Mouse (Mus musculus): Measurements from ENCODE around the gene Trim37. TPM values are rescaled to one million over a fixed set of nuclear protein-coding genes. Genes with fewer than 3 reads are reported as not detected.
"Not testable (repeated sequence)": the region's sequence is repeated elsewhere in the genome, so short reads cannot be mapped to it uniquely, and the experiment has no call there.

Trim37 gene
- polyA plus RNA-seq, 1 experiment from 2014 or later: 33.1 TPM

GRCm38 (mm10) chr11:87247494-87247866, 120.6 kb downstream of the Trim37 start:
- POLR2A ChIA-PET: no interaction called here
- TF ChIP-seq CTCF (IDR thresholded peaks at IDR 0.05): no peak
- CTCF ChIA-PET: no interaction called here
- DNase-seq (ENCODE audit: low read depth, low spot score) (no peak), ATAC-seq (no peak)
- H3K27me3 ChIP-seq: no peaks in the 10 kb centered on the region
- in situ Hi-C loops (cut with MboI; ENCODE audit: low pct_unique_long_range_greater_than_20kb): no loop called here

- DNase-seq (ENCODE audit: low read depth, low spot score): no peak
- no peak for TF ChIP-seq CTCF (IDR thresholded peaks at IDR 0.05)
- H3K27me3 ChIP-seq: no peaks in the 10 kb centered on the region
- no peak for ATAC-seq
- in situ Hi-C loops (cut with MboI; ENCODE audit: low pct_unique_long_range_greater_than_20kb): no loop called here
- CTCF ChIA-PET: no interaction called here
- POLR2A ChIA-PET: no interaction called here
Observed at GRCm38 (mm10) chr11:87250132-87250531, 123.3 kb downstream of the Trim37 start.

GRCm38 (mm10) chr11:87253294-87253693, 126.4 kb downstream of the Trim37 start:
- no peak for TF ChIP-seq CTCF (IDR thresholded peaks at IDR 0.05)
- DNase-seq (ENCODE audit: low read depth, low spot score) (no peak), ATAC-seq (no peak)
- CTCF ChIA-PET: no interaction called here
- in situ Hi-C loops (cut with MboI; ENCODE audit: low pct_unique_long_range_greater_than_20kb): no loop called here
- H3K27me3 ChIP-seq: no peaks in the 10 kb centered on the region
- POLR2A ChIA-PET: no interaction called here

- no peak for TF ChIP-seq CTCF (IDR thresholded peaks at IDR 0.05)
- ATAC-seq (no peak), DNase-seq (ENCODE audit: low read depth, low spot score) (no peak)
- CTCF ChIA-PET: no interaction called here
- in situ Hi-C loops (cut with MboI; ENCODE audit: low pct_unique_long_range_greater_than_20kb): no loop called here
- POLR2A ChIA-PET: no interaction called here
- no peaks in the 10 kb centered on the region for H3K27me3 ChIP-seq
Observed at GRCm38 (mm10) chr11:87254149-87254548, 127.3 kb downstream of the Trim37 start.

GRCm38 (mm10) chr11:87257282-87257681, 130.4 kb downstream of the Trim37 start:
- TF ChIP-seq CTCF (IDR thresholded peaks at IDR 0.05): no peak
- no peaks in the 10 kb centered on the region for H3K27me3 ChIP-seq
- no peak for ATAC-seq
- ChIA-PET POLR2A (no interaction called here), CTCF (interaction anchor here (1.2 kb wide), 1 partner anchor 48 kb away, joined by 3 read pairs; no protein-coding TSS in a partner anchor)
- in situ Hi-C loops (cut with MboI; ENCODE audit: low pct_unique_long_range_greater_than_20kb): no loop called here
- no peak for DNase-seq (ENCODE audit: low read depth, low spot score)

GRCm38 (mm10) chr11:87259792-87260191, 132.9 kb downstream of the Trim37 start:
- in situ Hi-C loops (cut with MboI; ENCODE audit: low pct_unique_long_range_greater_than_20kb): no loop called here
- H3K27me3 ChIP-seq: no peaks in the 10 kb centered on the region
- CTCF ChIA-PET: interaction anchor here (1.5 kb wide), 1 partner anchor 12 kb away, joined by 3 read pairs; no protein-coding TSS in a partner anchor
- TF ChIP-seq CTCF (IDR thresholded peaks at IDR 0.05): no peak
- DNase-seq (ENCODE audit: low read depth, low spot score) (no peak), ATAC-seq (no peak)
- POLR2A ChIA-PET: no interaction called here

- DNase-seq (ENCODE audit: low read depth, low spot score); CTCF ChIA-PET; ATAC-seq; in situ Hi-C loops (cut with MboI; ENCODE audit: low pct_unique_long_range_greater_than_20kb); POLR2A ChIA-PET; H3K27me3 ChIP-seq: not testable (repeated sequence)
Observed at GRCm38 (mm10) chr11:87261705-87262104, 134.8 kb downstream of the Trim37 start.

- ChIA-PET CTCF (no interaction called here), POLR2A (no interaction called here)
- H3K27me3 ChIP-seq: peaks cover 11% of the 10 kb centered on the region
- TF ChIP-seq CTCF (IDR thresholded peaks at IDR 0.05): no peak
- DNase-seq (ENCODE audit: low read depth, low spot score) (no peak), ATAC-seq (no peak)
- in situ Hi-C loops (cut with MboI; ENCODE audit: low pct_unique_long_range_greater_than_20kb): no loop called here
Observed at GRCm38 (mm10) chr11:87263946-87264345, 137.1 kb downstream of the Trim37 start.

- in situ Hi-C loops (cut with MboI; ENCODE audit: low pct_unique_long_range_greater_than_20kb): no loop called here
- no peak for ATAC-seq
- POLR2A ChIA-PET: no interaction called here
- no peak for TF ChIP-seq CTCF (IDR thresholded peaks at IDR 0.05)
- no peak for DNase-seq (ENCODE audit: low read depth, low spot score)
- CTCF ChIA-PET: no interaction called here
- H3K27me3 ChIP-seq: peaks cover 18% of the 10 kb centered on the region
Observed at GRCm38 (mm10) chr11:87266246-87266645, 139.4 kb downstream of the Trim37 start.

GRCm38 (mm10) chr11:87268803-87269202, 141.9 kb downstream of the Trim37 start:
- POLR2A ChIA-PET: no interaction called here
- DNase-seq (ENCODE audit: low read depth, low spot score) (no peak), ATAC-seq (no peak)
- in situ Hi-C loops (cut with MboI; ENCODE audit: low pct_unique_long_range_greater_than_20kb): no loop called here
- TF ChIP-seq CTCF (IDR thresholded peaks at IDR 0.05): peak; percentile 40
- CTCF ChIA-PET: no interaction called here
- H3K27me3 ChIP-seq: peaks cover 18% of the 10 kb centered on the region

Other genes with a start within 250 kb of the Trim37 start
- 31.7 TPM for gene Ypel2, start 133.4 kb upstream of the Trim37 start, polyA plus RNA-seq (2021)
- 36.5 TPM for gene Gdpd1, start 53.0 kb upstream of the Trim37 start, polyA plus RNA-seq (2021)
- gene Smg8, start 40.3 kb upstream of the Trim37 start, polyA plus RNA-seq (2021): 21.9 TPM
- 13.8 TPM for gene Prr11, start 18.4 kb upstream of the Trim37 start, polyA plus RNA-seq (2021)
- gene Ska2, start 17.8 kb upstream of the Trim37 start, polyA plus RNA-seq (2021): 27.9 TPM
- 0.35 TPM for gene Ppm1e, start 231.9 kb downstream of the Trim37 start, polyA plus RNA-seq (2021)